Mouse (Mus musculus) forelimb bud, embryonic 11.5 days (tissue): ENCODE results near the gene Prdm5.

Experiments
- DNase-seq: peaks from one replicate; pipeline ENCODE4 v3.0.0-alpha.2; 2012; ENCODE audit warnings: low read depth, low spot score

The Prdm5 gene

DNA sequence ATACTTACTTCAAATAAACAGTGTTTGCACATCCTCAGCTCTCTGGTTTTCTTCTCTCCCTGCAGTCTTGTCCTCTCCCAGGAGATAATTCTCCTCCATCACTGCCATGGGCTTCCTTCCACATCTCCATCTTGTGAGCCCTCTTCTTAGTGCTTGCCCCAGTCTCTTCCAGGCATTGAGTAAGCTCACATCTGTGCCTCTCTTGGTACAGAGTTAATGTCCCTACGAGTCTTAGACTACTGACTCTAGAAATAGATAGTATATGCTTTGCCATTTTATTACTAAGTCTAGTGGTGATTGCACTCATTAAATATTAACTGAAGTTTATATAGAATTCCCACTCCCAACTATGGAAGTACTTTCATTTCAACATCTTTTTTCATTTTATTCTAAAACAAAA lies 154.0 kb downstream of the Prdm5 start:
- no peak for DNase-seq

DNA sequence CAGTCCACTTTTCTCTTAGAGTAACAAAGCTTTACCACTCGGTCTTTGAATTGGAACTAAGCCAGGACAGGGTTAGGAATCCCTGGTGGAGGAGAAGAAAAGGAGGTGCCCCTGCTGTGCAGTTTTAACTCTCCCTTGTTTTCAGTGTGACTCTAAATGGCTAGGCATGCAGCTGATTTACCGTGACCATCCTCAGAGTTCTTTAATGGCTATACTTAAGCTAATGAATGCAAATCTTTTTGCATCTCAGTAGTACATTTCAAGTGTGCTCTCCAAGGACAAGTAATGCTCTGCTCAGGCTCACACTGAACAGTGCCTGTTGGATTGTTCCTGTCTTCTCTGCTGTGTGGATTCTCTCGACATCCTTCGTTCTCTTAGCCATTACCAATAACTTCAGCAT lies 154.4 kb downstream of the Prdm5 start:
- no peak for DNase-seq

DNA sequence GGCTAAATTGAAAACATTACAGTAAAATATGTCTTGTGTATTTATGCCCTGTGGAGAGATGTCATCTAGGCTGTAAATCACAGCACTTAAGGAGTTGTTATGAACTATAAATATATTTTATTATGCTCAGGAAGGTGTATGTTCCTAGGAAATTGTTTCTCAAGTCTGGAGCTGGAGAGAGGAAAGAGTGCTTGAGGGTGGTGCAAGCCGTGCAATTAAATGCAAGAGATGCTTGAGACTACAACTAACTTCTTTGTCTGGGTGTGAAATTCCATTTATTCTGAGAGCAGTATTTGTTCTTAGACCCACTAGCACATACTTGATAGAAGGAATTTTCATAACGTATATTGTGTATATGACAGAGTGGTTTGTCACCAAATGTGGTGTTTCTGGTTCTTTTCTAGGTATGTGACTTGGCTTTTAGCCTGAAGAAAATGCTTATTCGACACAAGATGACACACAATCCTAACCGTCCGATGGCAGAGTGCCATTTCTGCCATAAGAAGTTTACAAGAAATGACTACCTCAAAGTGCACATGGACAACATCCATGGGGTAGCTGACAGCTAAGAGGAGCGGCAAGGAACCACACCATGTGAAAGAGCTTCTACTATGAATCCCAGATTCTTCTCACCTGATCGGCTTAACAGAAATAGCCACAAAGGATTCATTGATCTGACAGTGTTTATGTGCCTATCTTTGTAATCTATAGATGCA lies 156.9 kb downstream of the Prdm5 start:
- DNase-seq, result peak; percentile 46

DNA sequence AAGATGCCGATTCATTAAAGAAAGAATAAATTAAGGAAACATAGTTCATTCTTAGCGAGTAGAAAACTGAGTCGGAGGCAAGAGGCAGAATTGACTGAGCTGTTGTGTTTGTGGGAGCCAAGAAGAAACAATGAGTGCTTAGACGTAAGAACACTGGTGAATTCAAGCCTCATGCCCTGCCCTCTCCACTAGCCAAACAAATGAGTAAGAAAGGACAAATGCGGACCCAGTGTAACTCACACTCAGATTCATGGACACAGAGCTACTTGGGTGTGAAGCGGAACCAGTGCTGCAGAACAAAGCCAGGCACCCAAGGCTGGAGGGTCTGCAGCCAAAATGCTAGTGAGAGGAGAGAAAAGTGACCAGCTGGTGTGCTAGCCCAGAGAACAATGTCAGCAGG lies 171.7 kb downstream of the Prdm5 start:
- DNase-seq, result no peak

DNA sequence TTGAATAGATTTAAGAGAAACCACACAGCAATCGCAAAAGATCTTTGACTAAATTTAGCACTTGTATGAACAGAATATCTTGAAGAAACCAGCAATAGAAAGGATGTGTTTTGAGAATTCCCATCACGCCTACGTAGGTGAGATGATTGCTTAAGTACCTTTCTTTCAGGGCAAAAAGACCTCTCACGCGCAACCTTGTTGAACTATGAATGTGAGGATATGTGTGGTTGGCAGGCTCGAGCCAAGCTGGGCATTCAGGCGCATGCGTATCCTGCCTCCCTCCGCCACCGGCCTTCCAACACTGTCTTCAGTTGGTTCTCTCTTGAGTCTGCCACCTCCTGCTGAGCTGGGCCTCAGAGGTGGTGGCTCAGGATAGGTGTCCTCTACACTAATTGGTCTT lies 173.5 kb downstream of the Prdm5 start, which contains the start of gene 4930544G11Rik:
TSS of gene 4930544G11Rik (plus strand) at position 301 of the 400 bp plus-strand sequence.
- no peak for DNase-seq

DNA sequence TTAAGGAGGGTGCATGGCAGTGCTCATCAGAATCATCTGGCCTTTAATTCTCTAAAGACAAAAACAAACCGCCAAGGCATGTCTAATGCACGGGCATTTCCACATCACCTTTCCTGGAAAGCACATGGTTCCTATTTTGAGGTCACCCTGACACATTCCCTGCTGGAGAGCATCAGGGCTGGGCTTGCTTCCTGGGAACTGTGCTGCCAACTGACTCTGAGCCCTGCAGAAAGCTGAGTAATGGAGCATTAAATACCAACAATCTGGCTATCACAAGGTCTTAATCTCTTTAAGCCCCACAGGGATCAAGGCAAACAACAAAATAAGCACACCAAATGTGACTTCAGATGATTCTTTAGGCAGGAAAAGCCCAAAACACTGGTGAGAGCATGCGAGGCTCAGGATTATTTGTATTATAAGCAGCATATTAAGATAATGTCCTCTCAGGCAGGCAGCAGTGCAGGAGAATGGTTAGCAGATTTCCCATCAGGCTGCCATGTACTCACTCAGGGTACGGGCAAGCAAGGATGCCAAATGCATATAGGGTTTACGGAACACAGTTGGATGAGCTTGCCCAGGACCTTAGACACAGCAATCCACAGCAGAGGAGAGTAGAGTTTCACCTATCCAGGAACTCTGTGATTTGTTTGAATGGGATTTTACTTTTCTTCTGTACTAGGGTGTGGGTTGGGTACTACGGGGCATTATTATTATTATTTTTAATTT lies 190.8 kb downstream of the Prdm5 start:
- no peak for DNase-seq

DNA sequence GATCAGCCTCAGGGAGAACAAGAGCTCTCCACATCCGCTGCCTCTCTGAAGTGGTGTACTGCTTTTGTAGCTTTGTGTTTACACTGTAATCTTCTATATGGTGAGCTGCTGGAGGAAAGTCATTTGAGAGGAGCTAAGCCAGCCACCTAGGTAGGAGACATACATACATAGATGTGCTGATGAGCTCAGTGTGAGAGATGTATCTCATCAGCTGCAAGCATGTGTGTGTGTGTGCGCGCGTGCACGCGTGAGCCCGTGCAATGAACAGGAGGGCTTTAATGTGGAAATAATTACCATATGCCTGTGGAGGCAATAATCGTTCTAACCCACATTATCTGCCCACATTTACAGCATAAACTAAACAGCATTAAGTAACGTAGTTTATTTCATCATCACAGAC lies 191.6 kb downstream of the Prdm5 start:
- DNase-seq, result no peak
